16 mouse cellular contexts compared by ENCODE assay signal in genomic region chr13:15078635-15079094, GRCm38 (mm10).
DNase-seq lines count a peak whose midpoint lies in the region; ATAC-seq lines count a peak whose summit lies in the region.
"Had no signal": no experiment of that assay in that cellular context is flagged by ENCODE, and none has a peak within 500 bp of the region (broad histone marks: within the 10 kb centered on the region; RNA-seq: fewer than 3 reads in every experiment).

No protein-coding gene starts in this region.

- ATAC-seq in forebrain, embryonic 14.5 days: peak; percentile 74; the same call in 1 of the 2 replicates
- no peak for ATAC-seq in forebrain, embryonic 11.5 days (replicated peaks; ENCODE audit: low FRiP score)
- peak; percentile 48 for ATAC-seq in lung, embryonic 16.5 days (ENCODE audit: low read depth)
- peak; percentile 96 for ATAC-seq in embryonic facial prominence, embryonic 14.5 days (ENCODE audit: low read depth)
- peak; percentile 87 for ATAC-seq in limb, embryonic 13.5 days (ENCODE audit: low FRiP score, low read depth)
- no peak for ATAC-seq in megakaryocyte, adult 5-6 weeks (ENCODE audit: poor library complexity, severe bottlenecking)

- no peak overlapping the region for H3K9ac ChIP-seq in forebrain, embryonic 14.5 days (ENCODE audit: low read length)
- no peak overlapping the region for H3K9ac ChIP-seq in forebrain, embryonic 11.5 days (ENCODE audit: low read length)
- no peak overlapping the region for H3K9ac ChIP-seq in lung, embryonic 16.5 days (ENCODE audit: low read length)
- H3K9ac ChIP-seq in embryonic facial prominence, embryonic 14.5 days (ENCODE audit: low read depth, low read length): no peak overlapping the region
- H3K9ac ChIP-seq in limb, embryonic 13.5 days: no peak overlapping the region

- no peak overlapping the region for H3K4me3 ChIP-seq in forebrain, embryonic 14.5 days (ENCODE audit: low read depth, low read length)
- no peak overlapping the region for H3K4me3 ChIP-seq in forebrain, embryonic 11.5 days (ENCODE audit: low read depth, low read length)
- H3K4me3 ChIP-seq in lung, embryonic 16.5 days (ENCODE audit: low read length): no peak overlapping the region
- H3K4me3 ChIP-seq in embryonic facial prominence, embryonic 14.5 days (ENCODE audit: low read depth, low read length): no peak overlapping the region
- H3K4me3 ChIP-seq in limb, embryonic 13.5 days: no peak overlapping the region
- H3K4me3 ChIP-seq: gastrocnemius, adult 2 months; myocyte had no signal

- 78% methylated on average over 2 of the region's 2 CpGs for WGBS in forebrain, embryonic 14.5 days
- WGBS in forebrain, embryonic 11.5 days: 79% methylated on average over 2 of the region's 2 CpGs
- WGBS in lung, embryonic 16.5 days: 24% methylated on average over 2 of the region's 2 CpGs
- WGBS in embryonic facial prominence, embryonic 14.5 days: 41% methylated on average over 2 of the region's 2 CpGs
- WGBS in limb, embryonic 13.5 days: 65% methylated on average over 2 of the region's 2 CpGs

- peak; percentile 60 for DNase-seq in forebrain, embryonic 14.5 days (ENCODE audit: low spot score)
- no peak for DNase-seq in forebrain, embryonic 11.5 days (ENCODE audit: low spot score)
- no peak for DNase-seq in lung, postnatal 14 days
- DNase-seq in embryonic facial prominence, embryonic 14.5 days (ENCODE audit: low spot score): peak; percentile 76
- DNase-seq in left cerebral cortex, postnatal 14 days (ENCODE audit: low spot score in 2 of 2): no peak
- DNase-seq: B cell, adult 2 months; cerebellum, adult 9-11 months; gastrocnemius, adult 2 months; kidney, postnatal 25 days; lung, postnatal 4 days had no signal

- intact Hi-C loops in left cerebral cortex, postnatal 14 days (cut with DNase I): no loop called here

- H3K4me1 ChIP-seq in forebrain, embryonic 14.5 days (ENCODE audit: control insufficient read depth, insufficient read depth, low read length): no peaks in the 10 kb centered on the region
- H3K4me1 ChIP-seq in forebrain, embryonic 11.5 days (replicated peaks; ENCODE audit: control insufficient read depth, insufficient read depth, low read length): no peaks in the 10 kb centered on the region
- H3K4me1 ChIP-seq in lung, embryonic 16.5 days (replicated peaks; ENCODE audit: control insufficient read depth, insufficient read depth, low read length): peaks cover 13% of the 10 kb centered on the region
- no peaks in the 10 kb centered on the region for H3K4me1 ChIP-seq in embryonic facial prominence, embryonic 14.5 days (ENCODE audit: control insufficient read depth, insufficient read depth, low read length)
- peaks cover 15% of the 10 kb centered on the region for H3K4me1 ChIP-seq in limb, embryonic 13.5 days

- no peaks in the 10 kb centered on the region for H3K27me3 ChIP-seq in forebrain, embryonic 14.5 days (replicated peaks; ENCODE audit: control insufficient read depth, insufficient read depth, low read length)
- H3K27me3 ChIP-seq in forebrain, embryonic 11.5 days (ENCODE audit: control insufficient read depth, insufficient read depth, low read length): no peaks in the 10 kb centered on the region
- no peaks in the 10 kb centered on the region for H3K27me3 ChIP-seq in lung, embryonic 16.5 days (ENCODE audit: control insufficient read depth, insufficient read depth, low read depth, low read length)
- no peaks in the 10 kb centered on the region for H3K27me3 ChIP-seq in embryonic facial prominence, embryonic 14.5 days (replicated peaks; ENCODE audit: control insufficient read depth, insufficient read depth, low read length)
- no peaks in the 10 kb centered on the region for H3K27me3 ChIP-seq in limb, embryonic 13.5 days

- no peaks in the 10 kb centered on the region for H3K36me3 ChIP-seq in forebrain, embryonic 14.5 days (ENCODE audit: control insufficient read depth, insufficient read depth, low read length)
- no peaks in the 10 kb centered on the region for H3K36me3 ChIP-seq in forebrain, embryonic 11.5 days (ENCODE audit: control insufficient read depth, insufficient read depth, low read length)
- H3K36me3 ChIP-seq in lung, embryonic 16.5 days (ENCODE audit: control insufficient read depth, insufficient read depth, low read length): no peaks in the 10 kb centered on the region
- H3K36me3 ChIP-seq in embryonic facial prominence, embryonic 14.5 days (ENCODE audit: control insufficient read depth, insufficient read depth, low read length): no peaks in the 10 kb centered on the region
- H3K36me3 ChIP-seq in limb, embryonic 13.5 days: no peaks in the 10 kb centered on the region
- H3K36me3 ChIP-seq: G1E had no signal

- no peak overlapping the region for H3K4me2 ChIP-seq in forebrain, embryonic 14.5 days (ENCODE audit: low read length)
- no peak overlapping the region for H3K4me2 ChIP-seq in forebrain, embryonic 11.5 days (ENCODE audit: low read depth, low read length, severe bottlenecking)
- H3K4me2 ChIP-seq in lung, embryonic 16.5 days (ENCODE audit: low read depth, low read length): no peak overlapping the region
- no peak overlapping the region for H3K4me2 ChIP-seq in embryonic facial prominence, embryonic 14.5 days (ENCODE audit: low read depth, low read length)
- H3K4me2 ChIP-seq in limb, embryonic 13.5 days (replicated peaks): no peak overlapping the region
- H3K4me2 ChIP-seq: heart, embryonic 11.5 days had no signal

- H3K27ac ChIP-seq in forebrain, embryonic 14.5 days (ENCODE audit: low read depth, low read length): no peak overlapping the region
- H3K27ac ChIP-seq in forebrain, embryonic 11.5 days (ENCODE audit: low read depth, low read length): no peak overlapping the region
- no peak overlapping the region for H3K27ac ChIP-seq in lung, embryonic 16.5 days (ENCODE audit: low read length)
- H3K27ac ChIP-seq in embryonic facial prominence, embryonic 14.5 days (replicated peaks; ENCODE audit: low read depth, low read length): no peak overlapping the region
- H3K27ac ChIP-seq in limb, embryonic 13.5 days: peak overlapping the region; percentile 40; the same call in 1 of the 2 replicates
- H3K27ac ChIP-seq: gastrocnemius, adult 2 months had no signal

- no peaks in the 10 kb centered on the region for H3K9me3 ChIP-seq in forebrain, embryonic 14.5 days (replicated peaks; ENCODE audit: control insufficient read depth, low read length)
- H3K9me3 ChIP-seq in forebrain, embryonic 11.5 days (ENCODE audit: control insufficient read depth, low read length): no peaks in the 10 kb centered on the region
- H3K9me3 ChIP-seq in lung, embryonic 16.5 days (ENCODE audit: control insufficient read depth, low read length): no peaks in the 10 kb centered on the region
- H3K9me3 ChIP-seq in embryonic facial prominence, embryonic 14.5 days (ENCODE audit: control insufficient read depth, low read length): peaks cover 3% of the 10 kb centered on the region; the same call in 1 of the 2 replicates
- no peaks in the 10 kb centered on the region for H3K9me3 ChIP-seq in limb, embryonic 13.5 days
- H3K9me3 ChIP-seq: G1E had no signal

Comparison
In these comparisons a context has a peak if more than half of its experiments do, and no peak if none do; other contexts are left out.
1. ATAC-seq: peak in forebrain, embryonic 14.5 days (single experiment), lung, embryonic 16.5 days (single experiment), embryonic facial prominence, embryonic 14.5 days (single experiment) and limb, embryonic 13.5 days (single experiment); none in forebrain, embryonic 11.5 days (single experiment) and megakaryocyte, adult 5-6 weeks (single experiment).
2. DNase-seq: peak in forebrain, embryonic 14.5 days (single experiment) and embryonic facial prominence, embryonic 14.5 days (single experiment); none in forebrain, embryonic 11.5 days (single experiment), lung, postnatal 14 days (single experiment) and left cerebral cortex, postnatal 14 days (0 of 2).